Mouse (Mus musculus): ENCODE data around the gene Cadps.

The Cadps gene

DNA sequence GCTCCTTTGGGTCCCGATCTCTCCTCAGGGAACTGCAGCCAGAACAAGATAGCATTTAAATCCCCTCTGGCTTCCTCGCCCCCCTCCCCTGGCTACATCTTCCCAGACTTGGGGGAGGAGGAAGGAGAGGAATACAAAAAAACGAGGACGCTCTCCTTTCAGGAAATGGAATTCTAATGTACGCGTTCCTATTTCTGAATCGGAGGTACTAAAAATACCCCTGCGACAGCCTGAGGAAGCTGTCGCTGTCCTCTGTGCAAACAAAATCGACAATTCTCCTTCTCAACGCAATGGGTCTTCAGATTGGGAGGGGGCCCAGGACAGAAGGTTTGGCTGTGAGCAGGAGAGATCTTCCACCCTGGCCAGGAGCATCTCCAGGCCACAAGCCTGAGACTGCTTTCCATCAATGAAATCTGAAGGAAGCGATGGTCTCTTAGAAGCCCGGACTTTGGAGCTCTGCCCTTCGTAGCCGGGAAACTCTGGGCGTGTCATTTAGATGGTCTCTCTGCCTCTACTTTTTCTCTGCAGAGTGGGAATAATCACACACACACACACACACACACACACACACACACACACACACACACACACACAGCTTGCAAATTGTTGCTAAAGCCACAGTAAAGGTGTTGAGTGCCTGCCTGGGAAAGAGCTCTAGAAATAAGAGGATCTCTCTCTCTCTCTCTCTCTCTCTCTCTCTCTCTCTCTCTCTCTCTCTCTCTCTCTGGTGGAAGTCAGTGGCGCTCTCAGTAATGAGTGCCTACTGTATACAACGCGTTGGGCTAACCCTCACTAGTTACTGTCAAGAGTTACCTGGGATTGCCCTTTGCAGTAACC lies 482.4 kb downstream of the Cadps start:
- peak; percentile 41 for DNase-seq (ENCODE audit: low spot score)

DNA sequence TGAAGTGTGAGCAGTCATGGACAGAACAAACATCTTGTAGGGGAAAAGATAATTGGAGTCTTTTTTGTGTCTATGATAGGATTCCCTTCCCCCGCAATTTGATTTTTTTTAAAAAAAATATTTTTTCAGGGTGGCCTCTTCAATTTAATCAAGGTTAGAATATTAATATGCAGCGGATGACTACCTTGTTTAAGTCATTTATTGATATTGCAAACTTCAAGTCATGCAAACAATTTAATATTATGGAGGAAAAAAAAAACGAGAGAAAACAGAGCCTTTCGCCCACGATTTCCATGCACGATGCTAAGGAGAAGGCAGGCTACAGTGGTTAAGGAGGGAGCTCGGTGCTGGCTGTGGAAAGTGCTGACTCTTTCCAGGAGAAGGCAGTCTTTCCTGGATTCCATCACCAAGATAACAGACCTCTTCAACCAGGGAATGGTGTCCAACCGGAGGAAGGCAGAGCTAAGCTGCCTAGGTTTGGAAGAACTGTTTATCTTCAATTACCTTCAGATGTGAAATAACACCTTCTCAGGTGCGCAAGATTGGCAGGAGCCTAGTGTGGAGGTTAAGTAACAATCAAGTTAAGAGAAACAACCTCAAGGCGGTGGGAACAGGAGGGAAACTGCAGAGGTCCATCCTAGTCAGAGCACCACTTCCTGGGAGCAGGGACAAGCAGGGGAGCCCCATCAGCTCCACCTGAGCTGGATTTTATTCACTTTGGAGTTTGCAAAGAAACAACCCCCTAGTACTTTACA lies 483.9 kb downstream of the Cadps start:
- DNase-seq (ENCODE audit: low spot score): peak; percentile 38

- DNase-seq (ENCODE audit: low spot score): peak; percentile 66
Observed at GRCm38 (mm10) chr14:12337998-12338809, 484.7 kb downstream of the Cadps start.

GRCm38 (mm10) chr14:12337421-12337997 lies 485.4 kb downstream of the Cadps start:
- no peak for DNase-seq (ENCODE audit: low spot score)

GRCm38 (mm10) chr14:12334925-12335324 lies 488.0 kb downstream of the Cadps start:
- DNase-seq (ENCODE audit: low spot score): no peak

DNA sequence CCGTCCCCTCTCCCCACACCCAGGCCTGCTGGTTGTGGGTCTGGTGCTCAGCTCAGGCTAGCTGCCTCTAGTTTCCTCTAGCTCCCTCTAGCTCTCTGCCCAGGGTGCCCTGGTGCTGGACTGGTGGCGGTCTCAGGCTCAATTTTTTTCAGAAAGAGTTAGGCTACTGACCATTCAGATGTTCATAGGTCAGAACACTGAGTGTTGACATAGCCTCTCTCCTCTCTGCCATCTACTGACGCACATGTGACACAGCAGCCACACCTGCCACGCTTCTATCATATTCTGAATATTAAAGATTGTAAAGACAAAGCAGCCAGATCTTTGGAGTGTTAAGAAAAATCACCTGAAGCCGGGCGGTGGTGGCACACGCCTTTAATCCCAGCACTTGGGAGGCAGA lies 489.3 kb downstream of the Cadps start:
- DNase-seq (ENCODE audit: low spot score): no peak

All from embryo, embryonic 10.5 days (tissue).